Mouse (Mus musculus): ENCODE results near the gene Ism2.

DNA sequence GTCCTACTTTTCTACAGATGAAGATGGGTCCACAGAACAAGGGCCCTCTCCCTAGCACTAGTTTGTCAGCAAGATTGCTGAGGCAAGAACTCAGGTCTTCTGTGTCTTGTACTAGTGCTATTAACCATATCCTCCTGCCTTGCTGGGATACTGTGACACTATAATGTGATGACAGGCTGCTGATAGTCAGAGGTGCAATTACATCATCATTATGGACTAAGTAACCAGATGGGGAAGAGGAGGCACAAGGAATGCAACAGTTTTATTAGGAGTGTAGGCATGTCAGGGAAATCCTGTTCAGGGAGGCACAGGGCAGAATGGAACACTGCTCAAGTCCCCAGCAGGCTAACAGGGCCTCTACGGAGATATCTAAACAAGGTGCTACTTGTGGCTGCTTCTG is 60.9 kb downstream of the Ism2 start, which contains the start of gene Noxred1:
- no peak for TF ChIP-seq CTCF (IDR thresholded peaks at IDR 0.05; ENCODE audit: low read depth)
- no peak for TF ChIP-seq EP300 (IDR thresholded peaks at IDR 0.05; ENCODE audit: low read depth)

Measured in liver, embryonic 14.5 days (tissue).